Mouse (Mus musculus): ENCODE measurements around the gene Mylpf. TPM values are rescaled to one million over a fixed set of nuclear protein-coding genes. Genes with fewer than 3 reads are reported as not detected.
"Not testable (repeated sequence)": the region's sequence is repeated elsewhere in the genome, so short reads cannot be mapped to it uniquely, and the experiment has no call there.

Gene Mylpf
- polyA plus RNA-seq, 1 experiment from 2014 or later = 26.5 TPM

- WGBS = under 1% methylated on average over 55 of the region's 56 CpGs
- peak within 1 kb of the TSS; percentile 90 for H3K4me2 ChIP-seq (replicated peaks; ENCODE audit: low read depth, low read length)
- H3K36me3 ChIP-seq (ENCODE audit: control insufficient read depth, insufficient read depth, low read length) = no peaks in the 10 kb centered on the region
- H3K4me1 ChIP-seq (replicated peaks; ENCODE audit: control insufficient read depth, insufficient read depth, low read length) = peaks cover 4% of the 10 kb centered on the region; the same call in 1 of the 2 replicates
- no peaks in the 10 kb centered on the region for H3K27me3 ChIP-seq (ENCODE audit: control insufficient read depth, insufficient read depth, low read length)
- peak within 1 kb of the TSS; percentile 88 for H3K9ac ChIP-seq (ENCODE audit: low read depth, low read length)
- peak; percentile 97 for DNase-seq (ENCODE audit: low spot score)
- H3K9me3 ChIP-seq (ENCODE audit: control insufficient read depth, low read length) = no peaks in the 10 kb centered on the region
- peak within 1 kb of the TSS; percentile 87 for H3K4me3 ChIP-seq (ENCODE audit: low read depth, low read length)
- peak within 1 kb of the TSS; percentile 74 for H3K27ac ChIP-seq (ENCODE audit: low read depth, low read length)
- peak; percentile 96 for ATAC-seq (ENCODE audit: low FRiP score)
These were observed 35.4 kb downstream of the Mylpf start, which contains the start of gene Zfp771 for GRCm38 (mm10) chr7:127243870-127244657. Zfp771 (plus strand) TSS chr7:127244274.

- H3K9me3 ChIP-seq (ENCODE audit: control insufficient read depth, low read length) = no peaks in the 10 kb centered on the region
- H3K4me2 ChIP-seq (replicated peaks; ENCODE audit: low read depth, low read length) = peak overlapping the region; percentile 90
- peak overlapping the region; percentile 87 for H3K4me3 ChIP-seq (ENCODE audit: low read depth, low read length)
- peak overlapping the region; percentile 88 for H3K9ac ChIP-seq (ENCODE audit: low read depth, low read length)
- DNase-seq (ENCODE audit: low spot score) (no peak), ATAC-seq (ENCODE audit: low FRiP score) (peak; percentile 85)
- H3K36me3 ChIP-seq (ENCODE audit: control insufficient read depth, insufficient read depth, low read length) = no peaks in the 10 kb centered on the region
- 15% methylated on average over 31 of the region's 33 CpGs for WGBS
- peaks cover 4% of the 10 kb centered on the region; the same call in 1 of the 2 replicates for H3K4me1 ChIP-seq (replicated peaks; ENCODE audit: control insufficient read depth, insufficient read depth, low read length)
- H3K27ac ChIP-seq (ENCODE audit: low read depth, low read length) = peak overlapping the region; percentile 74
- no peaks in the 10 kb centered on the region for H3K27me3 ChIP-seq (ENCODE audit: control insufficient read depth, insufficient read depth, low read length)
These were observed 36.2 kb downstream of the Mylpf start for GRCm38 (mm10) chr7:127244658-127245510.

GRCm38 (mm10) chr7:127250511-127250910 lies 41.8 kb downstream of the Mylpf start:
- not testable (repeated sequence) for H3K27ac ChIP-seq (ENCODE audit: low read depth, low read length); H3K36me3 ChIP-seq (ENCODE audit: control insufficient read depth, insufficient read depth, low read length); H3K9ac ChIP-seq (ENCODE audit: low read depth, low read length); DNase-seq (ENCODE audit: low spot score); H3K4me1 ChIP-seq (replicated peaks; ENCODE audit: control insufficient read depth, insufficient read depth, low read length); H3K9me3 ChIP-seq (ENCODE audit: control insufficient read depth, low read length); H3K27me3 ChIP-seq (ENCODE audit: control insufficient read depth, insufficient read depth, low read length); H3K4me2 ChIP-seq (replicated peaks; ENCODE audit: low read depth, low read length); H3K4me3 ChIP-seq (ENCODE audit: low read depth, low read length); ATAC-seq (ENCODE audit: low FRiP score)
- WGBS = 95% methylated on average over 8 of the region's 8 CpGs

GRCm38 (mm10) chr7:127252414-127252813 lies 43.7 kb downstream of the Mylpf start:
- no peaks in the 10 kb centered on the region; the same call in none of the 2 replicates for H3K4me1 ChIP-seq (replicated peaks; ENCODE audit: control insufficient read depth, insufficient read depth, low read length)
- H3K9ac ChIP-seq (ENCODE audit: low read depth, low read length) = no peak overlapping the region
- no peaks in the 10 kb centered on the region for H3K36me3 ChIP-seq (ENCODE audit: control insufficient read depth, insufficient read depth, low read length)
- 96% methylated on average over 2 of the region's 2 CpGs for WGBS
- no peak overlapping the region for H3K4me2 ChIP-seq (replicated peaks; ENCODE audit: low read depth, low read length)
- ATAC-seq (ENCODE audit: low FRiP score) (no peak), DNase-seq (ENCODE audit: low spot score) (peak; percentile 51)
- H3K4me3 ChIP-seq (ENCODE audit: low read depth, low read length) = no peak overlapping the region
- no peak overlapping the region for H3K27ac ChIP-seq (ENCODE audit: low read depth, low read length)
- H3K27me3 ChIP-seq (ENCODE audit: control insufficient read depth, insufficient read depth, low read length) = no peaks in the 10 kb centered on the region
- H3K9me3 ChIP-seq (ENCODE audit: control insufficient read depth, low read length) = no peaks in the 10 kb centered on the region

- H3K27ac ChIP-seq (ENCODE audit: low read depth, low read length) = peak overlapping the region; percentile 87
- no peaks in the 10 kb centered on the region for H3K27me3 ChIP-seq (ENCODE audit: control insufficient read depth, insufficient read depth, low read length)
- H3K36me3 ChIP-seq (ENCODE audit: control insufficient read depth, insufficient read depth, low read length) = no peaks in the 10 kb centered on the region
- H3K4me3 ChIP-seq (ENCODE audit: low read depth, low read length) = peak overlapping the region; percentile 50
- H3K4me1 ChIP-seq (replicated peaks; ENCODE audit: control insufficient read depth, insufficient read depth, low read length) = no peaks in the 10 kb centered on the region; the same call in none of the 2 replicates
- DNase-seq (ENCODE audit: low spot score) (no peak), ATAC-seq (ENCODE audit: low FRiP score) (no peak)
- H3K4me2 ChIP-seq (replicated peaks; ENCODE audit: low read depth, low read length) = peak overlapping the region; percentile 80
- WGBS = 84% methylated on average over 6 of the region's 6 CpGs
- H3K9ac ChIP-seq (ENCODE audit: low read depth, low read length) = peak overlapping the region; percentile 70
- H3K9me3 ChIP-seq (ENCODE audit: control insufficient read depth, low read length) = no peaks in the 10 kb centered on the region
These were observed 44.7 kb downstream of the Mylpf start for GRCm38 (mm10) chr7:127253341-127253740.

- H3K27ac ChIP-seq (ENCODE audit: low read depth, low read length) = peak overlapping the region; percentile 87
- peak overlapping the region; percentile 72 for H3K9ac ChIP-seq (ENCODE audit: low read depth, low read length)
- H3K4me3 ChIP-seq (ENCODE audit: low read depth, low read length) = peak overlapping the region; percentile 50
- no peaks in the 10 kb centered on the region for H3K36me3 ChIP-seq (ENCODE audit: control insufficient read depth, insufficient read depth, low read length)
- peak; percentile 99 for DNase-seq (ENCODE audit: low spot score)
- ATAC-seq (ENCODE audit: low FRiP score) = peak; percentile 96
- peaks cover 2% of the 10 kb centered on the region for H3K4me1 ChIP-seq (replicated peaks; ENCODE audit: control insufficient read depth, insufficient read depth, low read length)
- 1% methylated on average over 132 of the region's 136 CpGs for WGBS
- no peaks in the 10 kb centered on the region for H3K27me3 ChIP-seq (ENCODE audit: control insufficient read depth, insufficient read depth, low read length)
- H3K9me3 ChIP-seq (ENCODE audit: control insufficient read depth, low read length) = no peaks in the 10 kb centered on the region
- H3K4me2 ChIP-seq (replicated peaks; ENCODE audit: low read depth, low read length) = peak overlapping the region; percentile 80
These were observed 45.4 kb downstream of the Mylpf start for GRCm38 (mm10) chr7:127253821-127254769.

GRCm38 (mm10) chr7:127255008-127255407 lies 46.3 kb downstream of the Mylpf start:
- Histone ChIP-seq H3K9ac (ENCODE audit: low read depth, low read length) (peak overlapping the region; percentile 72; the same call in 1 of the 2 replicates), H3K9me3 (ENCODE audit: control insufficient read depth, low read length) (no peaks in the 10 kb centered on the region), H3K27ac (ENCODE audit: low read depth, low read length) (no peak overlapping the region; the same call in 1 of the 2 replicates), H3K4me3 (ENCODE audit: low read depth, low read length) (peak overlapping the region; percentile 50), H3K4me1 (replicated peaks; ENCODE audit: control insufficient read depth, insufficient read depth, low read length) (peaks cover 2% of the 10 kb centered on the region), H3K27me3 (ENCODE audit: control insufficient read depth, insufficient read depth, low read length) (no peaks in the 10 kb centered on the region), H3K36me3 (ENCODE audit: control insufficient read depth, insufficient read depth, low read length) (no peaks in the 10 kb centered on the region), H3K4me2 (replicated peaks; ENCODE audit: low read depth, low read length) (peak overlapping the region; percentile 80)
- 38% methylated on average over 4 of the region's 4 CpGs for WGBS
- no peak for ATAC-seq (ENCODE audit: low FRiP score)
- no peak for DNase-seq (ENCODE audit: low spot score)

- H3K27ac ChIP-seq (ENCODE audit: low read depth, low read length) = no peak overlapping the region
- no peak for DNase-seq (ENCODE audit: low spot score)
- 90% methylated on average over 2 of the region's 2 CpGs for WGBS
- no peaks in the 10 kb centered on the region for H3K36me3 ChIP-seq (ENCODE audit: control insufficient read depth, insufficient read depth, low read length)
- no peaks in the 10 kb centered on the region for H3K27me3 ChIP-seq (ENCODE audit: control insufficient read depth, insufficient read depth, low read length)
- no peak for ATAC-seq (ENCODE audit: low FRiP score)
- no peak overlapping the region for H3K4me2 ChIP-seq (replicated peaks; ENCODE audit: low read depth, low read length)
- no peak overlapping the region for H3K9ac ChIP-seq (ENCODE audit: low read depth, low read length)
- peaks cover 2% of the 10 kb centered on the region for H3K4me1 ChIP-seq (replicated peaks; ENCODE audit: control insufficient read depth, insufficient read depth, low read length)
- H3K9me3 ChIP-seq (ENCODE audit: control insufficient read depth, low read length) = no peaks in the 10 kb centered on the region
- H3K4me3 ChIP-seq (ENCODE audit: low read depth, low read length) = no peak overlapping the region
These were observed 47.3 kb downstream of the Mylpf start for GRCm38 (mm10) chr7:127255965-127256364.

Measured in hindbrain, embryonic 11.5 days (tissue).